Mouse (Mus musculus) left cerebral cortex, adult 6 months (tissue): ENCODE data around the gene Olfr1243. TPM values are rescaled to one million over a fixed set of nuclear protein-coding genes. Genes with fewer than 3 reads are reported as not detected.

ENCODE experiments used
- long read RNA-seq, 2 experiments: library from polyadenylated mRNA; unstranded; transcript quantifications; one replicate each; pipeline ENCODE4 v2.0.0; 2019 to 2020
- polyA plus RNA-seq: library from polyadenylated mRNA; unstranded; fragments of <200 nt; fragmentation: Nextera tagmentation; gene quantifications from 2 replicates; pipeline ENCODE4 v1.2.3, GENCODE M21; 2021

The Olfr1243 gene
- not detected in 2 replicates for polyA plus RNA-seq
- long read RNA-seq, experiment 1: 0 reads
- long read RNA-seq, experiment 2: 0 reads

DNA sequence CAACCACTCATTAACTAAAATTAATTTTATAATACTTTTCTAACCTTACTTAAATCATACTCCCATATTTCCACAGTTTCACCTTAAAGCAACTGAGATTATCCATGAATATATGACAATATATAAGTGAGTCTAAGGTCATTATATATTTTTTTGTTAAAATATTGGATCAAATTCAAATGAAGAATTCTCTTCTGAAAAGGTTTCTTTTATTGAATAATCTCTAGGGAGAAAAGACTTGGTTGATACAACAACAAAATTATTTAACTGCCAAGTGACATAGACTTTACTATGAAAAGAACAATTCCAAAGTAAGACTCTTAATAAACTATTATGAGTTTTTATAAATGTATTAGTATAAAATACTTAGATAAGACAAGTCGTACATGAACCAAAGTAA lies at the start of gene Olfr1243:
Gene Olfr1243, minus strand, starts transcription at position 101 of the 400 bp plus-strand sequence.

DNA sequence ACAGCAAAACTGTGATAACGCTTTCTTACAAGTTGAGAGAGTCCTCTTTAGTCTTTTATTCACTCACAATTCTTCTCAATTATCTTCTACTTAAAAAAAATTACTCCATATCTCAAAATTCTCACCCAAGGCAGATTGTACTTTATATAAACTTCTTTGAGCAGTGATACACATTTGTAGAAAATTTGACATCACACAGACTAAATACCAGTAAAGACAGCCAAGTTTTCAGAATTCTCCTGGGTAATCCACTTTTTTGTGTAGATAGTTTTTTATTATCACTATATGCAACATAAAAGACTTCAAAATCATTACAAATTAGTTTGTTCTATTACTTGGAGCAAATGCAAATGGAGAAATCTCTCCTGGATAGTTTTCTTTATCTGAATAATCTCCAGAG lies 47.1 kb upstream of the Olfr1243 start, which contains the start of gene Olfr1245:
Gene Olfr1245, minus strand, starts transcription at position 101 of the 400 bp plus-strand sequence.

DNA sequence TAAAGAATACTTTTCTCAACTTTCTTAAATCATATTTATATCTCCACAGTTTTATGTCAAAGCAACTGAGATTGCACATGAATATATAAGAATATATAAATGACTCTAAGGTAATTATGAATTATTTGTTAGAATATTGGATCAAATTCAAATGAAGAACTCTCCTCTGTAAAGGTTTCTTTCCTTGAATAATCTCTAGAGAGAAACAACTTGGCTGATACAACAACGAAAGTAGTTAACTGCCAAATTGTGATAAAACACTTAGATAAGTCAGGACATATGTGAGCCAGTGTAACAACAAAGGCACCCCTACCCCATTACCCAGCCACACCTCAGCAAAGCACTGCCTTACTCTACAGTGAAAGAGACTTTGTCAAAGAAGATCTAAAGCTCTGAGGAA lies 33.1 kb downstream of the Olfr1243 start, which contains the start of gene Olfr1242:
Gene Olfr1242, minus strand, starts transcription at position 101 of the 400 bp plus-strand sequence.

DNA sequence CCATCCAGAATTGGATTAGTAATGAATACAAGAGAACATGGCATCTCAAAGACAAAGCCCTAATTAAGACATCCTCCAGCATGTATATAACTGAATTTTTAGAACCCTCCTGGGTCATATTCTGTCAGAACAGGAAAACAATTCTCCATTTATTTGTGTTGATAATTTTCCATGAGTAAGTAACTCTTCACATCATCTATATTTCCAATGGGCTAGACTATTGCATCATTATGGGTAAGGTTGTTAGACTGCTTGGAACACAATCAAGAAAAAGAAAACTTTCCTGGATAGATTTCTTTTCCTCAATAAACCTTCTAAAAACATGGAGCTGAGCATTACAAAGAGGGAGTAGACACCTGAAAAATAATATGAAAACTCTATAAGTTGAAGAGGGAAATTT lies 44.3 kb downstream of the Olfr1243 start, which contains the start of gene Olfr1241:
Gene Olfr1241, minus strand, starts transcription at position 101 of the 400 bp plus-strand sequence.

Other genes with a start within 250 kb of the Olfr1243 start
- gene Olfr1229, start 243.5 kb downstream of the Olfr1243 start, polyA plus RNA-seq: not detected in 2 replicates
- not detected in 2 replicates for gene Olfr1230, start 234.2 kb downstream of the Olfr1243 start, polyA plus RNA-seq
- gene Olfr1231, start 224.4 kb downstream of the Olfr1243 start, polyA plus RNA-seq: not detected in 2 replicates
- not detected in 2 replicates for gene Olfr1232, start 201.8 kb downstream of the Olfr1243 start, polyA plus RNA-seq
- gene Olfr1233, start 189.1 kb downstream of the Olfr1243 start, polyA plus RNA-seq: not detected in 2 replicates
- gene Olfr1234, start 166.6 kb downstream of the Olfr1243 start, polyA plus RNA-seq: not detected in 2 replicates
- gene Olfr1238, start 121.8 kb downstream of the Olfr1243 start, polyA plus RNA-seq: not detected in 2 replicates
- gene Olfr1239, start 111.1 kb downstream of the Olfr1243 start, polyA plus RNA-seq: not detected in 2 replicates
- gene Olfr1240, start 88.5 kb downstream of the Olfr1243 start, polyA plus RNA-seq: not detected in 2 replicates
- gene Olfr1241, start 44.4 kb downstream of the Olfr1243 start, polyA plus RNA-seq: not detected in 2 replicates
- not detected in 2 replicates for gene Olfr1242, start 33.2 kb downstream of the Olfr1243 start, polyA plus RNA-seq
- not detected in 2 replicates for gene Olfr1245, start 47.0 kb upstream of the Olfr1243 start, polyA plus RNA-seq
- gene Olfr1246, start 61.7 kb upstream of the Olfr1243 start, polyA plus RNA-seq: not detected in 2 replicates
- gene Olfr1247, start 82.6 kb upstream of the Olfr1243 start, polyA plus RNA-seq: not detected in 2 replicates
- gene Olfr1248, start 86.8 kb upstream of the Olfr1243 start, polyA plus RNA-seq: not detected in 2 replicates
- gene Olfr1249, start 103.5 kb upstream of the Olfr1243 start, polyA plus RNA-seq: not detected in 2 replicates
- not detected in 2 replicates for gene Olfr1250, start 130.0 kb upstream of the Olfr1243 start, polyA plus RNA-seq
- not detected in 2 replicates for gene Olfr1251, start 140.4 kb upstream of the Olfr1243 start, polyA plus RNA-seq
- gene Olfr1252, start 193.5 kb upstream of the Olfr1243 start, polyA plus RNA-seq: not detected in 2 replicates
- not detected in 2 replicates for gene Olfr1253, start 225.6 kb upstream of the Olfr1243 start, polyA plus RNA-seq